Mouse (Mus musculus): Measurements from ENCODE around the gene Kcnv2. TPM values are rescaled to one million over a fixed set of nuclear protein-coding genes. Genes with fewer than 3 reads are reported as not detected.

The Kcnv2 gene
- 0.04 and 0.08 TPM in 2 replicates for polyA plus RNA-seq (2015; fragmentation: Nextera tagmentation; extraction: Ambion mirVana)

- DNase-seq (ENCODE audit: low spot score) (peak; percentile 32), ATAC-seq (replicated peaks; ENCODE audit: low FRiP score, low read depth) (no peak)
- no peak within 1 kb of the TSS for H3K4me2 ChIP-seq (ENCODE audit: low read length)
- H3K4me1 ChIP-seq (replicated peaks; ENCODE audit: insufficient read depth, low read length) = no peaks in the 10 kb centered on the region
- no peaks in the 10 kb centered on the region for H3K36me3 ChIP-seq (ENCODE audit: insufficient read depth, low read length)
- H3K9me3 ChIP-seq (replicated peaks; ENCODE audit: low read length) = no peaks in the 10 kb centered on the region
- 27% methylated on average over 5 of the region's 5 CpGs for WGBS
- no peak within 1 kb of the TSS for H3K4me3 ChIP-seq (replicated peaks; ENCODE audit: low read depth, low read length)
- no peak within 1 kb of the TSS for H3K27ac ChIP-seq
- H3K9ac ChIP-seq (ENCODE audit: low read depth, low read length) = no peak within 1 kb of the TSS
- TF ChIP-seq CTCF (IDR thresholded peaks at IDR 0.05; ENCODE audit: low read depth) = no peak
- H3K27me3 ChIP-seq (ENCODE audit: insufficient read depth, low read length) = no peaks in the 10 kb centered on the region
These were observed at the start of gene Kcnv2 for GRCm38 (mm10) chr19:27322281-27322680. Gene Kcnv2, plus strand, starts transcription at chr19:27322588.

DNA sequence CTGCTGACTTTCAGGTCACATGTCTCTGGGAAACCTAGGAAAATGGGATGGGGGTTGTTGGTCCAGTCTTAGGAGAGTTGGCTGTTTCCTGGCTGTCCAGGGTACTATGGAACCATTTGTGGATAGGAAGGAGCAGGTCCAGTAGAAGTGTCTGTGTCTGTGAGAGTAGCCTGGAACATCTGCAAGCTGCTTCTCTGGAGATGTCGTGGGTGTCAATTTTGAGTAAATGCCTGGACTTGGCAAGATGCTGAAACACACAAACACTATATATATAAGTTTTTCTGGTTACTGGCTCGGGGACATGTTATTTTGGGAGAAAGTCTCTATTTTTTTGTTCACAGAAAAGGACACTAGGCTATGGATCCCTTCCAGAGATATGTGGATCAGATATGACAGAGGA lies 49.0 kb upstream of the Kcnv2 start:
- H3K4me3 ChIP-seq (replicated peaks; ENCODE audit: low read depth, low read length) = no peak overlapping the region
- no peak for TF ChIP-seq CTCF (IDR thresholded peaks at IDR 0.05; ENCODE audit: low read depth)
- no peak overlapping the region for H3K27ac ChIP-seq
- no peaks in the 10 kb centered on the region for H3K4me1 ChIP-seq (replicated peaks; ENCODE audit: insufficient read depth, low read length)
- DNase-seq (ENCODE audit: low spot score) = no peak
- no peaks in the 10 kb centered on the region for H3K27me3 ChIP-seq (ENCODE audit: insufficient read depth, low read length)
- H3K36me3 ChIP-seq (ENCODE audit: insufficient read depth, low read length) = no peaks in the 10 kb centered on the region
- no peaks in the 10 kb centered on the region for H3K9me3 ChIP-seq (replicated peaks; ENCODE audit: low read length)
- no peak overlapping the region for H3K9ac ChIP-seq (ENCODE audit: low read depth, low read length)
- no peak for ATAC-seq (replicated peaks; ENCODE audit: low FRiP score, low read depth)
- no peak overlapping the region for H3K4me2 ChIP-seq (ENCODE audit: low read length)
- WGBS = 70% methylated on average over 2 of the region's 2 CpGs

- Histone ChIP-seq H3K27ac (no peak overlapping the region), H3K4me3 (replicated peaks; ENCODE audit: low read depth, low read length) (no peak overlapping the region), H3K4me2 (ENCODE audit: low read length) (no peak overlapping the region), H3K4me1 (replicated peaks; ENCODE audit: insufficient read depth, low read length) (no peaks in the 10 kb centered on the region), H3K9ac (ENCODE audit: low read depth, low read length) (no peak overlapping the region), H3K36me3 (ENCODE audit: insufficient read depth, low read length) (no peaks in the 10 kb centered on the region), H3K9me3 (replicated peaks; ENCODE audit: low read length) (no peaks in the 10 kb centered on the region), H3K27me3 (ENCODE audit: insufficient read depth, low read length) (no peaks in the 10 kb centered on the region)
- DNase-seq (ENCODE audit: low spot score) = no peak
- 89% methylated on average over 1 of the region's 1 CpGs for WGBS
- TF ChIP-seq CTCF (IDR thresholded peaks at IDR 0.05; ENCODE audit: low read depth) = no peak
- ATAC-seq (replicated peaks; ENCODE audit: low FRiP score, low read depth) = no peak
These were observed 48.0 kb upstream of the Kcnv2 start for GRCm38 (mm10) chr19:27274382-27274781.

- DNase-seq (ENCODE audit: low spot score) (no peak), ATAC-seq (replicated peaks; ENCODE audit: low FRiP score, low read depth) (no peak)
- Histone ChIP-seq H3K27me3 (ENCODE audit: insufficient read depth, low read length) (no peaks in the 10 kb centered on the region), H3K4me1 (replicated peaks; ENCODE audit: insufficient read depth, low read length) (no peaks in the 10 kb centered on the region), H3K4me2 (ENCODE audit: low read length) (no peak overlapping the region), H3K9ac (ENCODE audit: low read depth, low read length) (no peak overlapping the region), H3K4me3 (replicated peaks; ENCODE audit: low read depth, low read length) (no peak overlapping the region), H3K27ac (no peak overlapping the region), H3K36me3 (ENCODE audit: insufficient read depth, low read length) (no peaks in the 10 kb centered on the region), H3K9me3 (replicated peaks; ENCODE audit: low read length) (no peaks in the 10 kb centered on the region)
- no peak for TF ChIP-seq CTCF (IDR thresholded peaks at IDR 0.05; ENCODE audit: low read depth)
- 94% methylated on average over 2 of the region's 2 CpGs for whole genome bisulfite sequencing
These were observed 43.2 kb upstream of the Kcnv2 start for GRCm38 (mm10) chr19:27279174-27279573.

DNA sequence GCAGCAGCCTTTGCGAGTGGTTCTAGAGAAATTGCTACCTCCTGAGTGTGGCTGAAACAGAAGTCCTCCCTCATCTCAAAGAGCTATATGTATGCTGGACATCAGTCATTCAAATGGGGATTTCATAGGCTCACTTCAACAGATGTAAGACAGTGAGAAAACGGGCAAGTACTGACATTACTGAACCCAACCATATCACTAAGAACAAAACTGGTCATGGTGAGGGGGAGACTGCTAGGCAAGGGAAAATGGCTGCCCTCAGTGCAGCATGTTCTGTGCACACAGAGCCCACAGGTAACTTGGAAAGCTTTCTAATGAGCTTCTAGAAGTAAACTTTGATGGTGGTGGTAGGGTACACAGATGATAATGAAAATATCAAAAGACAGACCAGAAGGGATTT lies 12.3 kb upstream of the Kcnv2 start:
- Histone ChIP-seq H3K9ac (ENCODE audit: low read depth, low read length) (no peak overlapping the region), H3K36me3 (ENCODE audit: insufficient read depth, low read length) (no peaks in the 10 kb centered on the region), H3K27me3 (ENCODE audit: insufficient read depth, low read length) (no peaks in the 10 kb centered on the region), H3K9me3 (replicated peaks; ENCODE audit: low read length) (no peaks in the 10 kb centered on the region), H3K4me1 (replicated peaks; ENCODE audit: insufficient read depth, low read length) (no peaks in the 10 kb centered on the region), H3K27ac (no peak overlapping the region), H3K4me3 (replicated peaks; ENCODE audit: low read depth, low read length) (no peak overlapping the region), H3K4me2 (ENCODE audit: low read length) (no peak overlapping the region)
- no peak for TF ChIP-seq CTCF (IDR thresholded peaks at IDR 0.05; ENCODE audit: low read depth)
- DNase-seq (ENCODE audit: low spot score) (no peak), ATAC-seq (replicated peaks; ENCODE audit: low FRiP score, low read depth) (no peak)
- 93% methylated on average over 2 of the region's 2 CpGs for WGBS

- H3K4me3 ChIP-seq (replicated peaks; ENCODE audit: low read depth, low read length) = no peak overlapping the region
- no peaks in the 10 kb centered on the region for H3K36me3 ChIP-seq (ENCODE audit: insufficient read depth, low read length)
- 62% methylated on average over 3 of the region's 3 CpGs for WGBS
- no peaks in the 10 kb centered on the region for H3K27me3 ChIP-seq (ENCODE audit: insufficient read depth, low read length)
- H3K9me3 ChIP-seq (replicated peaks; ENCODE audit: low read length) = no peaks in the 10 kb centered on the region
- DNase-seq (ENCODE audit: low spot score) = no peak
- H3K9ac ChIP-seq (ENCODE audit: low read depth, low read length) = no peak overlapping the region
- H3K27ac ChIP-seq = no peak overlapping the region
- no peak for ATAC-seq (replicated peaks; ENCODE audit: low FRiP score, low read depth)
- H3K4me2 ChIP-seq (ENCODE audit: low read length) = no peak overlapping the region
- H3K4me1 ChIP-seq (replicated peaks; ENCODE audit: insufficient read depth, low read length) = no peaks in the 10 kb centered on the region
- no peak for TF ChIP-seq CTCF (IDR thresholded peaks at IDR 0.05; ENCODE audit: low read depth)
These were observed 11.1 kb upstream of the Kcnv2 start for GRCm38 (mm10) chr19:27311311-27311710.
